Mouse (Mus musculus) heart, embryonic 13.5 days (tissue): ENCODE data around the gene Olfm4. TPM values are rescaled to one million over a fixed set of nuclear protein-coding genes. Genes with fewer than 3 reads are reported as not detected.

Experiments
- ATAC-seq: fragments of 200-750 bp; cut with Nextera tagmentation; 2 replicates; pipeline ENCODE4 v1.8.0; 2017; ENCODE audit warnings: moderate TSS enrichment; ENCODE audit not compliant: insufficient number of reproducible peaks, low FRiP score, low TSS enrichment; ENCODE audit errors: extremely low read depth
- H3K27ac ChIP-seq: fragments of 300-500 bp; sonication (generic); replicated peaks from 2 replicates; pipeline ENCODE4 v1.5.1; 2015; ENCODE audit warnings: moderate library complexity, mild to moderate bottlenecking, inconsistent platforms
- H3K27me3 ChIP-seq: fragments of 300-500 bp; sonication (generic); replicated peaks from 2 replicates; pipeline ENCODE4 v1.6.1; 2015; ENCODE audit warnings: mild to moderate bottlenecking, inconsistent platforms
- H3K36me3 ChIP-seq: fragments of 300-500 bp; sonication (generic); 2 replicates; pipeline ENCODE4 v1.6.1; 2015; ENCODE audit warnings: mild to moderate bottlenecking, inconsistent platforms
- H3K4me1 ChIP-seq: fragments of 300-500 bp; sonication (generic); 2 replicates; pipeline ENCODE4 v1.6.1; 2015; ENCODE audit warnings: inconsistent platforms
- H3K4me2 ChIP-seq: fragments of 300-500 bp; sonication (generic); 2 replicates; pipeline ENCODE4 v1.6.1; 2015; ENCODE audit warnings: inconsistent platforms, mild to moderate bottlenecking, moderate library complexity
- H3K4me3 ChIP-seq: fragments of 300-500 bp; sonication (generic); 2 replicates; pipeline ENCODE4 v1.5.1; 2015; ENCODE audit warnings: moderate library complexity, mild to moderate bottlenecking, inconsistent platforms
- H3K9ac ChIP-seq: fragments of 300-500 bp; sonication (generic); 2 replicates; pipeline ENCODE4 v1.6.1; 2015; ENCODE audit warnings: inconsistent platforms, mild to moderate bottlenecking, moderate library complexity
- H3K9me3 ChIP-seq: fragments of 300-500 bp; sonication (generic); 2 replicates; pipeline ENCODE4 v1.6.1; 2016; ENCODE audit warnings: inconsistent platforms
- WGBS: fragments of 180-500 bp; shearing (Covaris S2); methylation state at CpG from one replicate; pipeline ENCODE4 v1.1.7; 2015; ENCODE audit warnings: mixed read lengths; 5-methylcytosine and 5-hydroxymethylcytosine counted together
- polyA plus RNA-seq: library from polyadenylated mRNA; unstranded; fragments of >200 nt; fragmentation: Nextera tagmentation; extraction: Ambion mirVana; gene quantifications from 2 replicates; pipeline ENCODE4 v1.2.1, GENCODE M21; 2015

The Olfm4 gene
- polyA plus RNA-seq, 1 experiment from 2014 or later = 0.24 TPM

DNA sequence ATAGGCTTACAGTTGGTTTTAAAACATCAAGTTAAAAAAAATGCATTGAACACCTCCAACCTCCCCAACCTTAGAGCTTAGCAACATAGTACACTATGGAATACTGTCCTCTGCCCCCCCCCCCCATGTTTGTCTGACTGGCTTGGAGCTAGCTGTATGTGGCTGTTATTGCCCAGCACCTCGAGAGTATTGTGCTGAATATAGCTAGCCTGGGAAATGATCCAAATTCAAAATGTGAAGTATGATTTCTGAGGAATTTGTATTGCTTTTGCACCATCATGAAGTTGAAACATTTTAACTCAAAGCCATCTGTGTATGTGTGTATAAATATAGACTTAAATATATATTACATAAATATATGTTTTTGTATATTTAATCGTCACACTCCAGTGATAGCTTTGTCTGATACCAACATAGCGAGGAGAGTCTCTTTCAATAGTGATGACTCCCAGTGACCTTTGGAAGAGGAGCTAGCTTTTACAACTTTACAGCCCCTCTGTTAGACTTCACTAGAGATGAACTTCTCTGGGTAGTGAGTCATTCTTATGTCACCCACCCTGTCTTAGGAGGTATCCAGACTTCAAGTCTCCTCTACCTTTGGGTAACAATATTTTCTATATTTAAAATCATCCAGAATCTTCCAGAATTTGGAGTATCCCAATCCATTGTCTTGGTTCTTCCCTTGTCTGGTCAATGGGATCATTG, 45.6 kb downstream of the Olfm4 start:
- no peak for ATAC-seq
- Histone ChIP-seq H3K4me2 (no peak overlapping the region), H3K36me3 (no peaks in the 10 kb centered on the region), H3K4me1 (no peaks in the 10 kb centered on the region), H3K9ac (no peak overlapping the region), H3K27me3 (no peaks in the 10 kb centered on the region), H3K9me3 (no peaks in the 10 kb centered on the region), H3K27ac (no peak overlapping the region), H3K4me3 (no peak overlapping the region)
- whole genome bisulfite sequencing = 64% methylated on average over 3 of the region's 3 CpGs

DNA sequence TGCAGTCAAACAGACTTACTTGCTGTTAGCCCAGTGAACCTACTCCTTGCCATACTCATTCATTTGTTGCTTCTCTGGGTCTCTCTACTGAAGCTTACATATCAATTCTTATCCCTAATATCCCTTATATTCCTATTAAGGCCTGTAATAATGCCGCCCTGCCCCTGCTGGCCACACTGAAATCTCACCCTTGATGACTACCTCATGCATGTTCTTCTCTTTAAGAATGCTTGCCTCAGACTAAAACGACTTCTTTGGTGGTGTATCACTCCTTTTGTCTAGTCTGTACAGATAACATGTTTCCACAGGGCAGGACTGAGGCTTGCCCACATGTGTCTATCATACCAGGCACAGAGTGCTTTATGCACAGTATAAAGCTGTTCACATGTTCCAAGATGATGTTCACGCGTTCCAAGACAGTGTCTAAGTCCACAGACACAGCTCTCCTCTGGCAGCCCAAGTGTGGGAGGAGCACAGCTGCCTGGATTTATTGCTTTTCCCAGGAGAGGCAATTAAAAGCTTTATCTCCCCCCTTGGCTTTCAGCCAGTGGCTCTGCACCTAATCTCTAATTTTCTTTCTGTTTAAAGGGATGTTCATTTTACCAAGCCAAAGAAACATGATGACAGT, 55.9 kb downstream of the Olfm4 start:
- Histone ChIP-seq H3K4me2 (no peak overlapping the region), H3K27ac (no peak overlapping the region), H3K4me3 (no peak overlapping the region), H3K27me3 (no peaks in the 10 kb centered on the region), H3K36me3 (no peaks in the 10 kb centered on the region), H3K4me1 (peaks cover 5% of the 10 kb centered on the region; the same call in 1 of the 2 replicates), H3K9ac (no peak overlapping the region), H3K9me3 (no peaks in the 10 kb centered on the region; the same call in 1 of the 2 replicates)
- no peak for ATAC-seq
- WGBS = 51% methylated on average over 4 of the region's 4 CpGs

DNA sequence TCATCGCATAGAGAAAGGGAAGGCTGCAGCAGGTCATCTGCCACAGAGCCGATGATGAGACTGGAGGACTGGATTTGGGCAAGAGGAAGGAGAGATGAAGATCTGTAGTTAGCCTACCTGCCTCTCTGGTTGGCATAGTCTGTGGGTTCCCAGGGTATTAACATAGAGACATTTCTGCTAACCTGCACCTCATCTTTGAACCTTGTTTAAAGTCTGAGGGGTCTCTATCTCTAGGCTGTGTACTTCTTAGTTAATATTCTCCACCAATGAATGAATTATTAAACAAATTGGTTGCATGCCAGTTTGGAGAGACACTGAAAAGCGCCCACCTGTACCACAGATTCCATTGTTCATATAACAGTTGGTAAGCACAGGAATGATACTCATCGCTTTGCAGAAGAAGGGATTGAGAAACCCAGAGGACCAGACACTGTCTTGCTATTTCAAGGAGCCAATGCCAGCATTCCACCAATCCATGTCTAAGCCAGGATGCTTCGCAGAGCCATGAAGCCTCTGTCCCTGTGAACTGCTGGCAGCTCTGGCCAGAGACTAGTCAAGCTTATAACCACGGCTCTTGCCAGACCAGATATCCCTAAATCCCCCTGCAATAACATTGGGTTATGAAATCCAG, 62.3 kb downstream of the Olfm4 start:
- H3K4me2 ChIP-seq = no peak overlapping the region
- no peak overlapping the region for H3K9ac ChIP-seq
- ATAC-seq = no peak
- H3K36me3 ChIP-seq = no peaks in the 10 kb centered on the region
- WGBS = 85% methylated on average over 6 of the region's 6 CpGs
- no peaks in the 10 kb centered on the region; the same call in 1 of the 2 replicates for H3K9me3 ChIP-seq
- no peaks in the 10 kb centered on the region for H3K4me1 ChIP-seq
- H3K27ac ChIP-seq = no peak overlapping the region
- no peaks in the 10 kb centered on the region for H3K27me3 ChIP-seq
- H3K4me3 ChIP-seq = no peak overlapping the region

DNA sequence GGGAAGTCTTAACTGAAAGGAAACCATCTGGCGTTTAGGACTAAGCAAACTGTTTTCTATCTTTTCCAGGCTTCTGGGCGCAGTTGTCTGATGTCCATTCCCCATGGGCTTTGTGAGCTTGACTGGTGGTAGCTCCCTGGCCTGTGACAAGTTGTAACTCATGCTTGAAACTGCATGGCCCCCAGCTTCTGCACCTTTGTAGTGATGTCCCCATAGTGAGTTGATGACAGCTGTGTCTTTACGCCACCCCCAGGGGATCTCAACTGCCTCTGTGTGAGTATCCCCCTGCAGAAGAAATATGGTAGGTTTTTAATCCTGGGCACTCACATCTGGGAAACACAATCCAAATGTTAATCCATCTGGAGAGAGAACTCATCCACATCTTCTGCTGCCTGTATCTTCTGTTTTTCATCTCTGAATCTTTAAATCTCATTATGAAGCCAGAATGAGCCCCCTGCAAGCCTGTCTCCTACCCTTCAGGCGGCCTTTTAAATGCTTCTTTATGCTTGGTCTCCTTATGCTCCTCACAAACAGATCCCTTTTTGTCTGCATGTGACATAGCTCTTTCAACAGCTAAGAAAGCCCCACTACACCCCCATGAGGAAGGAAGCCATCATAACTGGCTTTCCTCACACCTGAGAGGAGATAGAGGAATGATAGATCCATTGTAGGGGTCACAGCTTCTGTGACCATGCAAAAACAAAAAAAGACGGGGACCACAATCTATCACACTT, 63.7 kb downstream of the Olfm4 start:
- 39% methylated on average over 5 of the region's 5 CpGs for WGBS
- no peak overlapping the region for H3K4me3 ChIP-seq
- H3K4me2 ChIP-seq = no peak overlapping the region
- no peaks in the 10 kb centered on the region for H3K27me3 ChIP-seq
- no peaks in the 10 kb centered on the region for H3K36me3 ChIP-seq
- H3K4me1 ChIP-seq = no peaks in the 10 kb centered on the region
- H3K9me3 ChIP-seq = no peaks in the 10 kb centered on the region; the same call in 1 of the 2 replicates
- no peak overlapping the region for H3K27ac ChIP-seq
- no peak overlapping the region for H3K9ac ChIP-seq
- ATAC-seq = no peak

DNA sequence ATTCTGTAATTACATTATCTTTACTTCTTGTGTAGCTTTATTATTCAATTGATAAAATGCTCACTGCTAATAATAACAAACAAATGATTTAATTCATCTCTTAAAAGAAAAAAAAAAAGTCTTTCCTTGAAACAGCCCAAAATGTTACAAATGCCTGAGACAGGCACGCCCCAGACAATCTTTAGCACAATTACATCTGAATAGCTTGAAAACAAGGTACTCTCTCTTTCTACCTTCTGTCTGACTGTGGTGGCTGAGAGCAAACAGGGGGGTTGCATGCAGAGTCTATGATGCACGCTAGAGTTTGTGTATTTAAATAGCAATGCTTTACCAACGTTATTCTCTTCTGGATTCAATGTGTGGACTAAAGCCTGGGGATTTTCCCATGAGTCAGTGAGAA, 71.8 kb downstream of the Olfm4 start:
- Histone ChIP-seq H3K4me2 (no peak overlapping the region), H3K36me3 (no peaks in the 10 kb centered on the region), H3K27me3 (no peaks in the 10 kb centered on the region), H3K4me1 (no peaks in the 10 kb centered on the region), H3K4me3 (no peak overlapping the region), H3K9me3 (no peaks in the 10 kb centered on the region), H3K27ac (no peak overlapping the region), H3K9ac (no peak overlapping the region)
- WGBS = 55% methylated on average over 3 of the region's 3 CpGs
- ATAC-seq = no peak

DNA sequence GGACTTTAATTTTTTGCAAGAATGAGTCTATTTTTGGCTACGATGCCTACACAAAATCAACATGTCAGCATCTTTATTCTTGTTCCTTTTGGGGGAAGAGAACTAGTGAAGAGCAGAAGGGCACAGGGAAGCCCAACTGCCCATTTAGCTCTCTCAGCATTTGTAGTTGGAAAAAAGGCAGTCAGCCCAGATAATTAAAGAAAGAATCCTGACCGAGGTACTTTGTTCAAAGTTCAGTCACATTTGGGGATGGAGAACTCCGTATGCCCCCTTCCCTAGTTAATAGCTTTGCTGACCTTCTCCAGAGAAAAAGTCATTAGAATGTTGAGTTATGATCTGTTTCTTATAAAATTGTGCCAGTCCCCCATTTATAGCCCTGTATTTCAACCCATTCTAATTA, 77.8 kb downstream of the Olfm4 start:
- no peaks in the 10 kb centered on the region for H3K36me3 ChIP-seq
- H3K9me3 ChIP-seq = no peaks in the 10 kb centered on the region
- WGBS = 88% methylated on average over 3 of the region's 3 CpGs
- H3K27ac ChIP-seq = no peak overlapping the region
- no peaks in the 10 kb centered on the region for H3K4me1 ChIP-seq
- no peak overlapping the region for H3K4me3 ChIP-seq
- H3K27me3 ChIP-seq = no peaks in the 10 kb centered on the region
- H3K4me2 ChIP-seq = no peak overlapping the region
- ATAC-seq = no peak
- H3K9ac ChIP-seq = no peak overlapping the region

DNA sequence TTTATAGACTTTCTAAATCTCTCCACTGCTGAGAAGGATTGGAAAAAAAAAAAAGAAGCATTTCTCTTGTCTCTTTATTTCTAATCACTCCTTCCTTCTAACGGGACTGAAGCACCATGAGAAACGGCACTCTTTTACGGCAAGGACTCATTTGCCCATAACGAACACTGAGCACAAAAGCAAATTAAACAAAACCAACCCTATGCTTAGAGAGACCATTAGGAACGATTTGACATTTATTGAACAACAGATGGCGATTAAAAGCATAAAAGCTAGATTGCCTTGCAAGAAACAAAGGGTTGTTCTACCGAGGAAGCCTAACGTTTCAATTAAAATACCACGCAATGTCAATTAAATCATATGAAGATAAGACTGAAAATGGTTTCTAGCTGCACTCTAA, 79.0 kb downstream of the Olfm4 start:
- H3K4me2 ChIP-seq = no peak overlapping the region
- H3K9ac ChIP-seq = no peak overlapping the region
- H3K27ac ChIP-seq = no peak overlapping the region
- H3K4me3 ChIP-seq = no peak overlapping the region
- no peaks in the 10 kb centered on the region for H3K36me3 ChIP-seq
- WGBS = 78% methylated on average over 9 of the region's 9 CpGs
- H3K27me3 ChIP-seq = no peaks in the 10 kb centered on the region
- no peaks in the 10 kb centered on the region for H3K9me3 ChIP-seq
- H3K4me1 ChIP-seq = no peaks in the 10 kb centered on the region
- no peak for ATAC-seq

DNA sequence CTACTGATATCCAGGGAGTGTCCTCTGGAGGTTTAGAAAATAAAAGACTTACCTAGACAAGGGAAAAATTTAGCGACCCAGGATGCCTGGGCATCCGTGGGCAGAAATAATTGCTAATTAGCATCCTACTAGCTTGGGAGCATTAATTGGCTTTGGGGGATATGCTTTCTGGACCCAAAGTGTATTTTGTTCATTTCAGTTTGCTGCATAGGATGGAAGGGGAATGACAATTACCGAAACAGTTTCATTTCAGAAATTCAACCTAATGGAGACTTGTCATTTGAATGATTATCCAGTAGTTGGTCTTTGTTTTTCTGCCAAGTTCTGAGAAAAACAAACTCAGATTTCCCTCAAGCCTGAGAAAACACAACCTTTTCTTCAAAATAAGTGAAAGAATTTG, 86.7 kb downstream of the Olfm4 start:
- no peak overlapping the region for H3K9ac ChIP-seq
- no peak for ATAC-seq
- H3K4me1 ChIP-seq = peaks cover 7% of the 10 kb centered on the region; the same call in 1 of the 2 replicates
- H3K27me3 ChIP-seq = no peaks in the 10 kb centered on the region
- no peaks in the 10 kb centered on the region for H3K36me3 ChIP-seq
- no peaks in the 10 kb centered on the region for H3K9me3 ChIP-seq
- 81% methylated on average over 3 of the region's 3 CpGs for WGBS
- no peak overlapping the region for H3K4me3 ChIP-seq
- no peak overlapping the region for H3K27ac ChIP-seq
- no peak overlapping the region for H3K4me2 ChIP-seq

Other genes starting within 250 kb of the Olfm4 start
- gene Pcdh8, start 212.8 kb upstream of the Olfm4 start, polyA plus RNA-seq = 0.07 and 0.08 TPM in 2 replicates